Mouse (Mus musculus) midbrain, postnatal 0 days (tissue): ENCODE measurements around the gene Pak6. TPM values are rescaled to one million over a fixed set of nuclear protein-coding genes. Genes with fewer than 3 reads are reported as not detected.

Experiments
- ATAC-seq: fragments of 200-750 bp; cut with Nextera tagmentation; 2 replicates; pipeline ENCODE4 v1.8.0; 2017; ENCODE audit warnings: moderate number of reproducible peaks, mild to moderate bottlenecking, moderate TSS enrichment, moderate library complexity; ENCODE audit not compliant: low FRiP score
- DNase-seq: peaks from one replicate; pipeline ENCODE4 v3.0.0-alpha.2; 2015; ENCODE audit warnings: low spot score
- H3K27ac ChIP-seq: fragments of 300-500 bp; sonication (generic); 2 replicates; pipeline ENCODE4 v1.5.1; 2014; ENCODE audit warnings: low read depth, mild to moderate bottlenecking, low read length, mixed read lengths
- H3K27me3 ChIP-seq: fragments of 300-500 bp; sonication (generic); 2 replicates; pipeline ENCODE4 v1.6.1; 2014; ENCODE audit warnings: low read length, control low read depth, mixed read lengths; ENCODE audit not compliant: insufficient read depth
- H3K36me3 ChIP-seq: fragments of 300-500 bp; sonication (generic); 2 replicates; pipeline ENCODE4 v1.6.1; 2014; ENCODE audit warnings: low read length, control low read depth, mixed read lengths; ENCODE audit not compliant: insufficient read depth
- H3K4me1 ChIP-seq: fragments of 300-500 bp; sonication (generic); 2 replicates; pipeline ENCODE4 v1.6.1; 2014; ENCODE audit warnings: mild to moderate bottlenecking, control low read depth, antibody characterized with exemption, low read length, mixed read lengths; ENCODE audit not compliant: insufficient read depth
- H3K4me2 ChIP-seq: fragments of 300-500 bp; sonication (generic); 2 replicates; pipeline ENCODE4 v1.6.1; 2014; ENCODE audit warnings: low read depth, mild to moderate bottlenecking, low read length, mixed read lengths; ENCODE audit not compliant: poor library complexity, severe bottlenecking
- H3K4me3 ChIP-seq: fragments of 300-500 bp; sonication (generic); 2 replicates; pipeline ENCODE4 v1.5.1; 2014; ENCODE audit warnings: low read depth, mild to moderate bottlenecking, low read length, moderate library complexity
- H3K9ac ChIP-seq: fragments of 300-500 bp; sonication (generic); replicated peaks from 2 replicates; pipeline ENCODE4 v1.6.1; 2014; ENCODE audit warnings: mild to moderate bottlenecking, low read length, moderate library complexity, mixed read lengths; ENCODE audit not compliant: poor library complexity, severe bottlenecking
- H3K9me3 ChIP-seq: fragments of 300-500 bp; sonication (generic); 2 replicates; pipeline ENCODE4 v1.6.1; 2016; ENCODE audit warnings: low read length, control low read depth
- CTCF ChIP-seq: IDR thresholded peaks from 2 replicates; pipeline ENCODE4 v1.5.1; 2016; ENCODE audit warnings: antibody characterized with exemption, mild to moderate bottlenecking
- WGBS: fragments of 180-500 bp; shearing (Covaris S2); extraction: QIAGEN DNeasy Blood & Tissue Kit; methylation state at CpG from one replicate; pipeline ENCODE4 v1.1.7; 2014; 5-methylcytosine and 5-hydroxymethylcytosine counted together
- polyA plus RNA-seq: library from polyadenylated mRNA; unstranded; fragments of >200 nt; fragmentation: Nextera tagmentation; extraction: Ambion mirVana; gene quantifications from 2 replicates; pipeline ENCODE4 v1.2.1, GENCODE M21; 2015
- total RNA-seq: library from RNA; depleted of rRNA; stranded (reverse); fragments of >200 nt; gene quantifications from 2 replicates; pipeline ENCODE4 v1.2.3, GENCODE M21; 2014

Pak6 gene
- total and polyA plus RNA-seq, 2 experiments from 2014 or later: 66.1 to 120 TPM

GRCm38 (mm10) chr2:118730622-118730915 is 67.5 kb downstream of the Pak6 start:
- ATAC-seq (no peak), DNase-seq (peak; percentile 54)
- Histone ChIP-seq H3K27ac (no peak overlapping the region), H3K4me3 (no peak overlapping the region), H3K9me3 (no peaks in the 10 kb centered on the region), H3K4me1 (no peaks in the 10 kb centered on the region), H3K27me3 (peaks cover 8% of the 10 kb centered on the region), H3K4me2 (no peak overlapping the region), H3K36me3 (no peaks in the 10 kb centered on the region), H3K9ac (no peak overlapping the region)
- TF ChIP-seq CTCF: peak; percentile 76
- 13% methylated on average over 3 of the region's 3 CpGs for WGBS

- Histone ChIP-seq H3K4me3 (no peak overlapping the region), H3K27ac (no peak overlapping the region), H3K27me3 (peaks cover 8% of the 10 kb centered on the region), H3K4me2 (no peak overlapping the region), H3K9me3 (no peaks in the 10 kb centered on the region), H3K36me3 (no peaks in the 10 kb centered on the region), H3K4me1 (no peaks in the 10 kb centered on the region), H3K9ac (no peak overlapping the region)
- no peak for ATAC-seq
- TF ChIP-seq CTCF: no peak
- WGBS: 88% methylated on average over 5 of the region's 5 CpGs
- no peak for DNase-seq
These were observed 68.9 kb downstream of the Pak6 start for GRCm38 (mm10) chr2:118731981-118732380.

GRCm38 (mm10) chr2:118733341-118733740 is 70.2 kb downstream of the Pak6 start:
- H3K9ac ChIP-seq: no peak overlapping the region
- no peak for TF ChIP-seq CTCF

DNA sequence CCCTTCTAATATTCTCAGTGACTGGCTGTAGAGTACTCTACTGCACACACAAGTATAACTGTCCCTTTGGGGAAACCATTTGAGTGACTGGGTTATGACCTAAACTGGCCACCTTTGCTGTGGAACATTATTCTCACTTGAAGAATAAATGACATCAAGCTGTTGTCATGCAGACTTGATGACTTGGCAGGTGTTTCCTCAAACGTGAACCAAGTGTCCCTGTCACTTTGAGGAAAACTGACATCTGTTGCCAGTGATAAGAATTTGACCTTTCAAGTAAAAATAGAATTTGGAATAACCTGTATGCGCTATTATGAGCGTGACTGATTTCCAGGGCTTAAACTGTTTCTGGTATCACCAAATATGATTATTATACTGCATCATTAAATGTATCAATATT is 77.2 kb downstream of the Pak6 start:
- WGBS: 75% methylated on average over 3 of the region's 3 CpGs
- Histone ChIP-seq H3K9ac (no peak overlapping the region), H3K27ac (no peak overlapping the region), H3K4me3 (no peak overlapping the region), H3K4me1 (no peaks in the 10 kb centered on the region), H3K36me3 (no peaks in the 10 kb centered on the region), H3K9me3 (no peaks in the 10 kb centered on the region), H3K4me2 (no peak overlapping the region), H3K27me3 (no peaks in the 10 kb centered on the region)
- DNase-seq (no peak), ATAC-seq (no peak)
- TF ChIP-seq CTCF: no peak

More at GRCm38 (mm10) chr2:118733341-118733740, 70.2 kb downstream of the Pak6 start:
- no peaks in the 10 kb centered on the region for H3K36me3 ChIP-seq
- WGBS: 40% methylated on average over 5 of the region's 5 CpGs
- H3K4me2 ChIP-seq: no peak overlapping the region
- peaks cover 8% of the 10 kb centered on the region for H3K27me3 ChIP-seq
- H3K9me3 ChIP-seq: no peaks in the 10 kb centered on the region
- no peak for ATAC-seq
- H3K4me1 ChIP-seq: no peaks in the 10 kb centered on the region
- no peak overlapping the region for H3K27ac ChIP-seq
- peak; percentile 32 for DNase-seq
- no peak overlapping the region for H3K4me3 ChIP-seq

- Histone ChIP-seq H3K36me3 (no peaks in the 10 kb centered on the region), H3K4me1 (no peaks in the 10 kb centered on the region), H3K9ac (no peak overlapping the region), H3K4me2 (no peak overlapping the region), H3K27ac (no peak overlapping the region), H3K27me3 (no peaks in the 10 kb centered on the region), H3K9me3 (no peaks in the 10 kb centered on the region), H3K4me3 (no peak overlapping the region)
- WGBS: 79% methylated on average over 9 of the region's 9 CpGs
- no peak for DNase-seq
- no peak for ATAC-seq
- TF ChIP-seq CTCF: no peak
These were observed 78.1 kb downstream of the Pak6 start for GRCm38 (mm10) chr2:118741183-118741582.

DNA sequence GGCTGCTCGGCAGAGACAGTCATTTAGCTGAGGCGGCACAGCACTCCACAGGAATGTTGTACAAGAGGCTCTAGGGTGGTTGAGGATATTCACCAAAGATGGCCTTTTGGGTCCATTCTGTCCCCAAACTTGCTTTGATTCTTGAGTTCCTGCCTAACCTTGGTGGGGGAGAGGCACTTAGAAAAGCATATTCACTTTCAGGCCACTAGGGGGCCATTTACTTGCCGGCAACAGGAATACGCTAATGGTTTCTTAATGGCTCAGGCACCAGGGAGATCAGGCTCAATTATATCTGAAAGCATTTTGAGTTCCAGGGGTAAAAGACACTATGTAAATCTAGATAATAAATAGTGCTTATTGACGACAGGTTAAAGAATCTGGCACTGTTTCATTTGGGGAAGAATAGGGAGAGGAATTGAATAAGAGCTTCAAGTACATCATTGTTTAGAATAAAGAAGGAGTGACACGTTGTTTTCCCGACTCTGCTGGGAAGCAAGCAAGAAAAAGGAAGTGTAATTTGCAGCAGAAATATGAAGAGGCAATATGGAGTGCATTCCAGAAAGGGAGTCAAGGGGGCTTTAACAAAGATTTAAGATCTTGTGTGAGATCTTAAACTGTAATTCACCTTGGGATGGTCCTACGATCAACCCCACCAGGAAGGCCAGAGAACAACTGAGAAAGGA is 80.3 kb downstream of the Pak6 start:
- H3K4me3 ChIP-seq: no peak overlapping the region
- H3K4me2 ChIP-seq: no peak overlapping the region
- ATAC-seq (no peak), DNase-seq (peak; percentile 76)
- peak; percentile 91 for TF ChIP-seq CTCF
- no peaks in the 10 kb centered on the region for H3K9me3 ChIP-seq
- no peak overlapping the region for H3K9ac ChIP-seq
- H3K27me3 ChIP-seq: no peaks in the 10 kb centered on the region
- H3K27ac ChIP-seq: no peak overlapping the region
- no peaks in the 10 kb centered on the region for H3K36me3 ChIP-seq
- H3K4me1 ChIP-seq: peaks cover 4% of the 10 kb centered on the region; the same call in 1 of the 2 replicates
- 30% methylated on average over 8 of the region's 8 CpGs for WGBS
